17 mouse cellular contexts compared by ENCODE assay signal in genomic region chr6:4988688-4989087, GRCm38 (mm10).
"Had no signal": no experiment of that assay in that cellular context is flagged by ENCODE, and none has a peak within 500 bp of the region (broad histone marks: within the 10 kb centered on the region; RNA-seq: fewer than 3 reads in every experiment).

No protein-coding gene starts in this region.

- H3K27me3 ChIP-seq: intestine, embryonic 15.5 days; liver, embryonic 13.5 days; stomach, embryonic 15.5 days had no signal

- H3K36me3 ChIP-seq: intestine, embryonic 15.5 days; liver, embryonic 13.5 days; stomach, embryonic 15.5 days had no signal

- H3K27ac ChIP-seq: intestine, embryonic 15.5 days; left cerebral cortex, adult 2 months; liver, embryonic 13.5 days; stomach, embryonic 15.5 days had no signal

- H3K4me2 ChIP-seq: intestine, embryonic 15.5 days; liver, embryonic 13.5 days; midbrain, embryonic 11.5 days; stomach, embryonic 15.5 days had no signal

- H3K9me3 ChIP-seq: intestine, embryonic 15.5 days; stomach, embryonic 15.5 days had no signal

- H3K9ac ChIP-seq: intestine, embryonic 15.5 days; liver, embryonic 13.5 days; stomach, embryonic 15.5 days had no signal

- ATAC-seq: intestine, embryonic 15.5 days had no signal

- H3K4me3 ChIP-seq: intestine, embryonic 15.5 days; left cerebral cortex, adult 2 months; liver, embryonic 13.5 days; stomach, embryonic 15.5 days had no signal

- H3K4me1 ChIP-seq: intestine, embryonic 15.5 days; liver, embryonic 13.5 days had no signal

- DNase-seq: kidney, adult 9 months; kidney, postnatal 25 days; layer of hippocampus, postnatal 36 days; liver, embryonic 13.5 days; lung, adult 2 months; lung, postnatal 14 days; lung, postnatal 4 days; midbrain, embryonic 14.5 days; right cerebral cortex, postnatal 25 days; spleen, adult 18-20 months; thymus, adult 2 months; thymus, postnatal 14 days; thymus, postnatal 4 days had no signal
